Mouse (Mus musculus) midbrain, embryonic 11.5 days (tissue): ENCODE data around the gene Rcbtb2. TPM values are rescaled to one million over a fixed set of nuclear protein-coding genes. Genes with fewer than 3 reads are reported as not detected.

ENCODE experiments used
- ATAC-seq: fragments of 200-750 bp; cut with Nextera tagmentation; 2 replicates; pipeline ENCODE4 v1.8.0; 2017; ENCODE audit warnings: moderate TSS enrichment, moderate library complexity; ENCODE audit not compliant: low FRiP score
- DNase-seq: peaks from one replicate; pipeline ENCODE4 v3.0.0; 2015; ENCODE audit warnings: low spot score; ENCODE audit errors: missing footprints
- H3K27ac ChIP-seq: fragments of 300-500 bp; sonication (generic); 2 replicates; pipeline ENCODE4 v1.5.1; 2014; ENCODE audit warnings: low read depth, low read length
- H3K27me3 ChIP-seq: fragments of 300-500 bp; sonication (generic); 2 replicates; pipeline ENCODE4 v1.6.1; 2014; ENCODE audit warnings: mild to moderate bottlenecking, low read length, moderate library complexity, mixed read lengths; ENCODE audit not compliant: control insufficient read depth, insufficient read depth
- H3K36me3 ChIP-seq: fragments of 300-500 bp; sonication (generic); 2 replicates; pipeline ENCODE4 v1.6.1; 2014; ENCODE audit warnings: mild to moderate bottlenecking, low read length, moderate library complexity, mixed read lengths; ENCODE audit not compliant: control insufficient read depth, insufficient read depth
- H3K4me1 ChIP-seq: fragments of 300-500 bp; sonication (generic); 2 replicates; pipeline ENCODE4 v1.6.1; 2014; ENCODE audit warnings: low read length; ENCODE audit not compliant: control insufficient read depth, insufficient read depth
- H3K4me2 ChIP-seq: fragments of 300-500 bp; sonication (generic); 2 replicates; pipeline ENCODE4 v1.6.1; 2014; ENCODE audit warnings: mild to moderate bottlenecking, moderate library complexity
- H3K4me3 ChIP-seq: fragments of 300-500 bp; sonication (generic); 2 replicates; pipeline ENCODE4 v1.5.1; 2014; ENCODE audit warnings: low read depth, low read length
- H3K9ac ChIP-seq: fragments of 300-500 bp; sonication (generic); 2 replicates; pipeline ENCODE4 v1.6.1; 2014; ENCODE audit warnings: low read length
- H3K9me3 ChIP-seq: fragments of 300-500 bp; sonication (generic); 2 replicates; pipeline ENCODE4 v1.6.1; 2016; ENCODE audit warnings: low read length; ENCODE audit not compliant: control insufficient read depth
- WGBS: fragments of 180-500 bp; shearing (Covaris S2); extraction: QIAGEN DNeasy Blood & Tissue Kit; methylation state at CpG from one replicate; pipeline ENCODE4 v1.1.7; 2014; 5-methylcytosine and 5-hydroxymethylcytosine counted together
- polyA plus RNA-seq: library from polyadenylated mRNA; unstranded; fragments of >200 nt; fragmentation: Nextera tagmentation; extraction: Ambion mirVana; gene quantifications from 2 replicates; pipeline ENCODE4 v1.2.1, GENCODE M21; 2014

Gene Rcbtb2
- polyA plus RNA-seq, 1 experiment from 2014 or later: 169 TPM

DNA sequence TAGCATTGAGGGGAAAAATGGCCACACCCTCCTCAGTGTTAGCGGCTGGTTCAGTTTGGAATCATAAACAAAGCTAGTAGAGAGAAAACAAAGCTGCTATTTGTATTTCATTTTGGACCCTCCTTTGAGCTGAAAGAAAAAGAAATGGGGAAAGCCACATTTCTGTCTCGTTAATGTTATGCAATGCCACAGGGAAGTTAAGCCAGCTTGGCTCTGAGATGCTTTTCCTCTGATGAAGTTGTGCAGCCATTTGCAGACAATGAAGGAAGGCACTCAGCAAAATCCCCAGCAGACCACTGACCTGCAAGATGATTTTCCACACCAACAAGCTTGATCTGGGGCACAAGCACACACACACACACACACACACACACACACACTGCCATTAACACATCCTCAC lies 2.9 kb upstream of the Rcbtb2 start:
- ATAC-seq (no peak), DNase-seq (no peak)
- 61% methylated on average over 2 of the region's 2 CpGs for WGBS
- Histone ChIP-seq H3K36me3 (no peaks in the 10 kb centered on the region), H3K4me3 (no peak overlapping the region), H3K4me2 (no peak overlapping the region), H3K9ac (no peak overlapping the region), H3K27ac (no peak overlapping the region), H3K4me1 (no peaks in the 10 kb centered on the region), H3K27me3 (no peaks in the 10 kb centered on the region), H3K9me3 (no peaks in the 10 kb centered on the region)

DNA sequence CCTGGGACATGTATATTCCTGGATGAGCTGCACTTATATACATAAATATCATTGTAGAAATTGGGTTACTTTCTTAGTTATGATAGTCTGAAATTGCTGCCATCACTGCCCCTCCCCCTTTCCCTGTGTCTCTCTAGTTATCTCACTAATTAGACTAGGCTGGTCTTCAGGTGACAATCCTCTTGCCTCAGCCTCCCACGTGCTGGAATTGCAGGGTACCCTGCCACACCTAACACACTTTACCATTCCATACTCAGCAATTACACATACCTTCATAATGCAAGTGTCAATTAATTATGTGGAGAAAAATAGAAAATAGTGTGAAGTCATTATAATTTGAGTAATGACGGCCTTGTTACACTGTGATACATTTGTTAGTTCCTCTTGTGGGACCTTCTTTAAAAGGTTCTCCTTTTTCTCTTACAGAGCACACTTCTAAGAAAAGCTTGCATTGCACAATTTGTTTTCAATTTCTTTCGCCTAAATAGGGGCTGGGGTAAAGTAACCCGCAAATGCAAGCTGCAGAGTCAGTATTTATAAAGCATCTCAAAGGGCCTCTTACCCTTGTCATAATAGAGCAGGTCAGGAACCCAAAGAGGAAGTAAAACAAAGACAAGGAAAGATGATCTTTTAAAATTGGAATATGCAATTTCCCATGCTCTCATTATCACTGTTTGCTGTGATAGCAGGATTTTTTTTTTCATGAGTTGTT lies 470 bp upstream of the Rcbtb2 start:
- H3K27ac ChIP-seq: no peak overlapping the region
- no peak overlapping the region for H3K4me3 ChIP-seq
- ATAC-seq: no peak
- WGBS: 68% methylated on average over 4 of the region's 4 CpGs
- no peaks in the 10 kb centered on the region for H3K27me3 ChIP-seq
- no peak overlapping the region for H3K4me2 ChIP-seq
- H3K4me1 ChIP-seq: no peaks in the 10 kb centered on the region
- no peaks in the 10 kb centered on the region for H3K36me3 ChIP-seq
- no peak for DNase-seq
- H3K9ac ChIP-seq: no peak overlapping the region
- H3K9me3 ChIP-seq: no peaks in the 10 kb centered on the region

DNA sequence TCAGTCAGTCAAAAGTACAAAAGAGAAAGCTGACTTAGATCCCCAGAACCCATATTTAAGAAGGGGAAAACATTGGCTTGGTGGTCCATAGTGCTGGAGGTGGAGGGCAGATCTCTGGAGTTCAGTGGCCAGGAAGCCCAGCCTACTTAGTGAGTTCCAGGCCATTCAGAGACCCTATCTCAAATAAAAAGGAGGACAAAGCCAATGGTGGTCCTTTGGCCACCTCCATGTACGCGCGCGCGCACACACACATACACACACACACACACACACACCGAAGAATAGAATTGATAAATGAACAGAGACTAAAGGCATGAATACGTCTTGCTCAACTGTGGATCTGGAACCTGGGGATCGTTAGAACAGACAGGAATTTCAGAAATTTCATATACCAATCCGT lies 544 bp downstream of the Rcbtb2 start:
- no peak overlapping the region for H3K4me2 ChIP-seq
- H3K27me3 ChIP-seq: no peaks in the 10 kb centered on the region
- no peak for DNase-seq

DNA sequence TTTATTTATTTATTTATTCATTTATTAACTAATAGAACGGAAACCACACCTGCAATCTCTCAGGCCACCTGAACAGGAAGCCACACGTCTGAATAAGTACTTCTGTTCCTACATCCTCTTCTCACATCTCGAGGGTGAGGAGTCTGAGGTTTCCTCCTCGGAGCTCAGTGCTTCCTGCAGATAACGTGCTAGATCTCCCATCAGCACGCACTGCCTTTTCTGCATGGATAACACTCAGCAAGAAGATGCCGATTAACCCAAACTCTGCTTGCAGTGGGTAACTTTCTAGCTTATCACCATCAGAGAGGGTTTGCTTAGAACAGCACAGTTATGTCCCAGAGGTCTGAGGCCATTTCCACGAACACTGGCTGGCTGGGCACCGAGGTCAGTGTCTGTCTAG lies 949 bp downstream of the Rcbtb2 start:
- no peak overlapping the region for H3K27ac ChIP-seq
- H3K9ac ChIP-seq: no peak overlapping the region
- no peak overlapping the region for H3K4me2 ChIP-seq
- ATAC-seq (no peak), DNase-seq (no peak)
- no peaks in the 10 kb centered on the region for H3K27me3 ChIP-seq
- no peaks in the 10 kb centered on the region for H3K4me1 ChIP-seq
- WGBS: 85% methylated on average over 9 of the region's 9 CpGs
- no peaks in the 10 kb centered on the region for H3K36me3 ChIP-seq
- no peaks in the 10 kb centered on the region for H3K9me3 ChIP-seq
- no peak overlapping the region for H3K4me3 ChIP-seq

More for the DNA sequence above, 544 bp downstream of the Rcbtb2 start:
- WGBS: 95% methylated on average over 9 of the region's 9 CpGs
- no peak overlapping the region for H3K9ac ChIP-seq
- H3K9me3 ChIP-seq: no peaks in the 10 kb centered on the region
- H3K4me3 ChIP-seq: no peak overlapping the region
- no peaks in the 10 kb centered on the region for H3K36me3 ChIP-seq
- H3K4me1 ChIP-seq: no peaks in the 10 kb centered on the region
- no peak for ATAC-seq
- no peak overlapping the region for H3K27ac ChIP-seq

DNA sequence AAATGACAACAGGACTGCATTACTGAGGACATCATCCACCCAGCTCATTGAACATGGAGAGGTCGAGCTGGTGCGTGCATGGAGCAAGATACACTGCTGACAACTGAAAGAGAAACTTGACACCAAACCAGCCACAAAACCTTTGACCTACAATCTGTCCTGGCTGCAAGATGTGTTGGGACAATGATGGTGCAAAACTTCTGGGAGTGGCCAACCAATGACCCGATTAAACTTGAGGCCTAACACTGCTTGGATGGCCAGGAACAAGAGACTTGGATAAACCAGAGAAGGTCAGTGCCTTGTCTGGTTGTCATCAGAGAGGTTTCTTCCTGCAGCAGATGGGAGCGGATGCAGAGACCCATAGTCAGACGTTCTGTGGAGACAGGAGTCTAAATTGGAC lies 7.7 kb downstream of the Rcbtb2 start:
- H3K9me3 ChIP-seq: no peaks in the 10 kb centered on the region
- 80% methylated on average over 5 of the region's 5 CpGs for WGBS
- H3K36me3 ChIP-seq: no peaks in the 10 kb centered on the region
- no peaks in the 10 kb centered on the region for H3K4me1 ChIP-seq
- no peak overlapping the region for H3K4me3 ChIP-seq
- H3K27ac ChIP-seq: no peak overlapping the region
- no peaks in the 10 kb centered on the region for H3K27me3 ChIP-seq
- no peak for ATAC-seq
- H3K4me2 ChIP-seq: no peak overlapping the region
- H3K9ac ChIP-seq: no peak overlapping the region
- DNase-seq: no peak

DNA sequence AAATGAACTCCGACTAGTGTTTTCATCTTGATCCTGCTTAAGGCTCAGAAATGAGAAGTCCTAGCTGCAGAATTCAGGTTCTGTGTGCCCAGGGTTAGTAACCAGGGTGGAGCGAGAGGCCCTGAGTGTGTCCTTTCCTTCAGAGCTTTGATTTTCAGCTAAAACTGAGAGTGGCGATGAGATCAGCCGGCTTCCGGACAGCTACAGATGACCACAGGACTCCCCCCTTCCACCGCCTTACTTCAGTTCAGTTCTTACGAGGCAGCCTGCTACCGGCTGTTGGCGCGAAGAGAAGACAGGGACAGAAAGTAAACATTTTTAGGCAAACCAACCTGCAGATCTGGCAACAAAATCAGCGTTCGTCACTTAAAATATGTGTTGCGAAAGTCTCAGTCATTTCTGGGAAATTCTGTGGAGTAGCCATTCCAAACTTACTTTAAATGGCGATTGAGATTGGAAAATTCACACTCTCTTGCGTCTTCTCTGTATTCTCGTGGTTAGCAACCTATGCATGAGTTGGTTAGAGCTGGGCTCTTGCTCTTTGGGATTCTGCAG lies 9.1 kb downstream of the Rcbtb2 start:
- Histone ChIP-seq H3K36me3 (no peaks in the 10 kb centered on the region), H3K9ac (no peak overlapping the region), H3K9me3 (no peaks in the 10 kb centered on the region), H3K27me3 (no peaks in the 10 kb centered on the region), H3K4me2 (no peak overlapping the region), H3K4me3 (no peak overlapping the region), H3K4me1 (no peaks in the 10 kb centered on the region), H3K27ac (no peak overlapping the region)
- no peak for DNase-seq
- WGBS: 88% methylated on average over 16 of the region's 16 CpGs
- no peak for ATAC-seq

DNA sequence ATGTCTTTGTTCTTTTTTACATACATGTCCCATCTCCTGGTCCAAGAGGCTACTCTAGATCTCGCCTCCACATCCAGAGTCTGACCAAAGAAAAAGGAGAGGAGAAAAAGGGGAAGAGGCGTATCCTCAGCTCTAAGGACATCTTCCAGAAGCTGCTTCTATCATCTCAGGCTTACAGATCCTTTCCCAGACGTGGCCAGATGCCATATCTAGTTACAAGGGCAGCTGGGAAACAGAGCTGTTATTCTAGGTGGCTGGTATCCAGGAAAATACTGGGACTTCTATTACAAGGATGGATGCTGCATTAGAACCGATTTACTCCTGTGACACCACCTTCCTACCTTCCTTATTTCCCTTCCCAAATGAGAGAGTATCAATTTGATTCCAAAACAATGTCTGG lies 9.9 kb downstream of the Rcbtb2 start:
- Histone ChIP-seq H3K27me3 (no peaks in the 10 kb centered on the region), H3K4me2 (no peak overlapping the region), H3K27ac (no peak overlapping the region), H3K9me3 (no peaks in the 10 kb centered on the region), H3K9ac (no peak overlapping the region), H3K4me1 (no peaks in the 10 kb centered on the region), H3K36me3 (no peaks in the 10 kb centered on the region), H3K4me3 (no peak overlapping the region)
- WGBS: 78% methylated on average over 4 of the region's 4 CpGs
- ATAC-seq (no peak), DNase-seq (no peak)

DNA sequence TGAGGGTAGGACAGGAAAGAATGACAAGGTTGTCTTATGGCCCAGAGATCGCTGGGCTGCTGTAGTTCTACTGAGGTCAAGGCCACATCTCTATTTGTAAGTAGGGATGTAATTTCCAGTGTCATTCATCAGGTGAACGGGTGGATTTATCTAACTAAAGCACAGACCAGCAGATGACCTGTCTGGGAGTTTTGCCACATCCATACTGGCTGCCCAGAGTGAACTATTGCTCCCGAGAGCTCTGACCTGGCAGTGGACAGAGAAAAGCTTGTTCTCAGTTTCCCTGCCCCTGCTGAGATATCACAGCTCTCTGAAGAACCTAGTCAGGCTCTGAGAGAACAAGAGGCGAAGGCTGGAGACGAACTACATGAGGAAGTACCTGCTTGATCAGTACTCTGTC lies 14.4 kb downstream of the Rcbtb2 start:
- peaks cover 5% of the 10 kb centered on the region for H3K4me1 ChIP-seq
- no peak overlapping the region for H3K4me3 ChIP-seq
- 85% methylated on average over 5 of the region's 5 CpGs for WGBS
- H3K27ac ChIP-seq: no peak overlapping the region
- no peaks in the 10 kb centered on the region for H3K9me3 ChIP-seq
- ATAC-seq (no peak), DNase-seq (no peak)
- H3K36me3 ChIP-seq: no peaks in the 10 kb centered on the region
- no peak overlapping the region for H3K4me2 ChIP-seq
- H3K9ac ChIP-seq: no peak overlapping the region
- no peaks in the 10 kb centered on the region for H3K27me3 ChIP-seq

DNA sequence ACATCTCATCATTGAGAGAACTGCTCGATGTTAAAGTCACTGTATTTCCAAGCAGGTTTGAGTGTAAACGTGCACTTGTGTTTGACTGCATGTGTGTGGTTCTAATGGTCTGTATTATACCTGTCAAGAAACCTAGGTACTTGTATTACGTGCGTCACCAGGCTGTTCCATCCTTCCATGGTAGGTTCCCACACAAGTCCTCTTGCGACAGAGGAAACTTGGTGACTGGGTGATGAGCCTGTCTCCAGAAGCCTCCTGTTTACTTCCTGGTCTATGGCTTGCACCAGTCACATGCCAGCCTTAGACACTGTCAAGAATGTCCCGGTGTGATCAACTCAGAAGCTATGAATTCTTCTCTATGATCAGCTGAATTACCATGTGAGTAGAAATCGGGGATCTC lies 15.6 kb downstream of the Rcbtb2 start:
- DNase-seq (no peak), ATAC-seq (no peak)
- Histone ChIP-seq H3K4me2 (no peak overlapping the region), H3K4me1 (peaks cover 9% of the 10 kb centered on the region), H3K36me3 (no peaks in the 10 kb centered on the region), H3K9ac (no peak overlapping the region), H3K9me3 (no peaks in the 10 kb centered on the region), H3K27me3 (no peaks in the 10 kb centered on the region), H3K4me3 (no peak overlapping the region), H3K27ac (no peak overlapping the region)
- 93% methylated on average over 7 of the region's 7 CpGs for WGBS
